Mouse (Mus musculus): ENCODE measurements at regions not wholly inside any gene's neighbourhood (a gene's known extent, or its start where the extent isn't known, plus 50 kb on each side); places are given as distances from the start of the nearest gene placed in this dataset.

DNA sequence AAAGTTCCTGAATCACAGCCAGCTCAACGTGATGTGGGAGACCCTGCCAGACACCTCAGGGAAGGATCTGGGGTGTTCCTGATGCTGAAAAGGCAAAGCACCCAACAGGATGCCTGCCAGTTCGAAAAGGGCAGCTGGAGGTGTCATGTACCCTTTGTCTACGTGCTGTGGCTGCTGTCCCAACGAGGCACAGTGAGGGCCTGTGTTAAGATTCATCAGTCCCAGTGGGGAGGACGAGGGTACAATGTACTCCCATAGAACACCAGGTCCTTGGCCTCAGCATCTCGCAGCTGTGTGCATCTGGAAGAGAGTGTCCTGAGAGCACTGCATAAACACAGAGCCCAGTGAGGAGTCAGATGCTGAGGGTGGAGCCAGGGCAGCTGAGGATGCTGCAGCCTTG is 456.5 kb downstream of the Prdm2 start:
- TF ChIP-seq TAL1 (IDR thresholded peaks at IDR 0.05; ENCODE audit: low read length) = no peak
- no peak for TF ChIP-seq GATA1 (IDR thresholded peaks at IDR 0.05; ENCODE audit: low read length)
